In the genomic region with DNA sequence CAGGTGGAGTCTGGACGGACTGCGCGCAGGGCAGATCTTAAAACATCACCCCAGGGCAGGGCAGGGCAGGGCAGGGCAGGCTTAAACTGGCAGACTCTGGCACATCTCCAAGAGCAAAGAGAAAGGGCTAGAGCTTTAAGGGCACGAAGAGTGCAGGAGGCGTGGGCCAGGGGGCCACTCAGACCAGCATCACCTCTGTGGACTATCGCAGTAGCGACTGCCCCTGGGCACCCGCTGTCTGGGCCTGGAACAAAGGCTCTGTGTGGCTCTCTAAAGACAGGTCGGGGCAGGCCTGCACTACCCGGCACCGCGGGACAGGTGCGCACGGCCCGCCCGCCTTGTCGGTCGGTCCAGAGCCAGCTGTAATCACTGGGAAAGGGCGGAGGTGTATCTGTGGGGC, we compare ENCODE assay signal across 9 mouse cellular contexts.
DNase-seq lines count a peak whose midpoint lies in the region; ATAC-seq lines count a peak whose summit lies in the region.
"Had no signal": no experiment of that assay in that cellular context is flagged by ENCODE, and none has a peak within 500 bp of the region (broad histone marks: within the 10 kb centered on the region; RNA-seq: fewer than 3 reads in every experiment).

No protein-coding gene starts in this region.

- H3K9me3 ChIP-seq in midbrain, embryonic 10.5 days (replicated peaks) = no peaks in the 10 kb centered on the region
- no peaks in the 10 kb centered on the region for H3K9me3 ChIP-seq in midbrain, embryonic 11.5 days (ENCODE audit: control insufficient read depth, low read length)
- H3K9me3 ChIP-seq in limb, embryonic 13.5 days = no peaks in the 10 kb centered on the region
- H3K9me3 ChIP-seq in stomach, embryonic 16.5 days (replicated peaks; ENCODE audit: control insufficient read depth, low read length) = no peaks in the 10 kb centered on the region
- H3K9me3 ChIP-seq in neural tube, embryonic 15.5 days (replicated peaks) = no peaks in the 10 kb centered on the region

- WGBS in midbrain, embryonic 10.5 days = 92% methylated on average over 19 of the region's 19 CpGs
- 96% methylated on average over 19 of the region's 19 CpGs for WGBS in midbrain, embryonic 11.5 days
- 81% methylated on average over 19 of the region's 19 CpGs for WGBS in limb, embryonic 13.5 days
- WGBS in stomach, embryonic 16.5 days = 60% methylated on average over 19 of the region's 19 CpGs
- 88% methylated on average over 19 of the region's 19 CpGs for WGBS in neural tube, embryonic 15.5 days

- no peak overlapping the region for H3K4me2 ChIP-seq in midbrain, embryonic 11.5 days
- no peak overlapping the region for H3K4me2 ChIP-seq in limb, embryonic 13.5 days (replicated peaks)
- no peak overlapping the region for H3K4me2 ChIP-seq in stomach, embryonic 16.5 days (ENCODE audit: low read depth, low read length)
- no peak overlapping the region for H3K4me2 ChIP-seq in neural tube, embryonic 15.5 days

- H3K36me3 ChIP-seq in midbrain, embryonic 10.5 days = no peaks in the 10 kb centered on the region
- H3K36me3 ChIP-seq in midbrain, embryonic 11.5 days (ENCODE audit: control insufficient read depth, insufficient read depth, low read length) = no peaks in the 10 kb centered on the region
- H3K36me3 ChIP-seq in limb, embryonic 13.5 days = no peaks in the 10 kb centered on the region
- H3K36me3 ChIP-seq in stomach, embryonic 16.5 days (ENCODE audit: control insufficient read depth, insufficient read depth, low read length) = no peaks in the 10 kb centered on the region
- no peaks in the 10 kb centered on the region for H3K36me3 ChIP-seq in neural tube, embryonic 15.5 days

- H3K27ac ChIP-seq in midbrain, embryonic 10.5 days (replicated peaks) = peak overlapping the region; percentile 19; the same call in 1 of the 2 replicates
- no peak overlapping the region for H3K27ac ChIP-seq in midbrain, embryonic 11.5 days (ENCODE audit: low read depth, low read length)
- no peak overlapping the region for H3K27ac ChIP-seq in limb, embryonic 13.5 days
- peak overlapping the region; percentile 44; the same call in 1 of the 2 replicates for H3K27ac ChIP-seq in stomach, embryonic 16.5 days (ENCODE audit: low read length)
- no peak overlapping the region for H3K27ac ChIP-seq in neural tube, embryonic 15.5 days (replicated peaks)

- no peak for DNase-seq in midbrain, embryonic 10.5 days (ENCODE audit: low spot score)
- no peak for DNase-seq in midbrain, embryonic 11.5 days (ENCODE audit: low spot score, missing footprints)
- DNase-seq in heart, postnatal 10 days = peak; percentile 41 to 45
- no peak for DNase-seq in retina, embryonic 14.5 days (ENCODE audit: low spot score)
- DNase-seq: left cerebral cortex, postnatal 4 days; right cerebral cortex, postnatal 14 days had no signal

- no peak overlapping the region for H3K4me3 ChIP-seq in midbrain, embryonic 10.5 days
- H3K4me3 ChIP-seq in midbrain, embryonic 11.5 days (ENCODE audit: low read depth, low read length) = no peak overlapping the region
- no peak overlapping the region for H3K4me3 ChIP-seq in limb, embryonic 13.5 days
- H3K4me3 ChIP-seq in stomach, embryonic 16.5 days (replicated peaks; ENCODE audit: low read length) = no peak overlapping the region
- no peak overlapping the region for H3K4me3 ChIP-seq in neural tube, embryonic 15.5 days (replicated peaks)

- no peak for ATAC-seq in midbrain, embryonic 11.5 days (ENCODE audit: low FRiP score)
- 0 out of 2 replicates have a peak, but pooled peaks have one; percentile 34 for ATAC-seq in limb, embryonic 13.5 days (ENCODE audit: low FRiP score, low read depth)
- peak; percentile 78 for ATAC-seq in stomach, embryonic 16.5 days (ENCODE audit: insufficient read depth, low FRiP score)
- no peak for ATAC-seq in neural tube, embryonic 15.5 days (ENCODE audit: low FRiP score)

- no peak overlapping the region for H3K9ac ChIP-seq in midbrain, embryonic 11.5 days (ENCODE audit: low read length)
- no peak overlapping the region for H3K9ac ChIP-seq in limb, embryonic 13.5 days
- H3K9ac ChIP-seq in stomach, embryonic 16.5 days (ENCODE audit: low read length) = 0 out of 2 replicates have a peak overlapping the region, but pooled peaks have one; percentile 38
- H3K9ac ChIP-seq in neural tube, embryonic 15.5 days (replicated peaks) = no peak overlapping the region

- H3K4me1 ChIP-seq in midbrain, embryonic 10.5 days = peaks cover 29% of the 10 kb centered on the region
- H3K4me1 ChIP-seq in midbrain, embryonic 11.5 days (ENCODE audit: control insufficient read depth, insufficient read depth, low read length) = peaks cover 5% of the 10 kb centered on the region; the same call in 1 of the 2 replicates
- H3K4me1 ChIP-seq in limb, embryonic 13.5 days = peaks cover 42% of the 10 kb centered on the region
- H3K4me1 ChIP-seq in stomach, embryonic 16.5 days (ENCODE audit: control insufficient read depth, insufficient read depth, low read length) = peaks cover 10% of the 10 kb centered on the region; the same call in 1 of the 2 replicates
- peaks cover 27% of the 10 kb centered on the region for H3K4me1 ChIP-seq in neural tube, embryonic 15.5 days

- H3K27me3 ChIP-seq in midbrain, embryonic 10.5 days (ENCODE audit: low read depth, poor library complexity, severe bottlenecking) = no peaks in the 10 kb centered on the region
- H3K27me3 ChIP-seq in midbrain, embryonic 11.5 days (ENCODE audit: control insufficient read depth, insufficient read depth, low read length) = no peaks in the 10 kb centered on the region
- H3K27me3 ChIP-seq in limb, embryonic 13.5 days = no peaks in the 10 kb centered on the region
- no peaks in the 10 kb centered on the region for H3K27me3 ChIP-seq in stomach, embryonic 16.5 days (ENCODE audit: control insufficient read depth, insufficient read depth, low read length)
- H3K27me3 ChIP-seq in neural tube, embryonic 15.5 days (replicated peaks) = no peaks in the 10 kb centered on the region

- intact Hi-C loops in heart, postnatal 10 days (cut with DNase I) = no loop called here

Comparison
In these comparisons a context has a peak if more than half of its experiments do, and no peak if none do; other contexts are left out.
1. H3K27ac ChIP-seq: peak in midbrain, embryonic 10.5 days (single experiment) and stomach, embryonic 16.5 days (single experiment); none in midbrain, embryonic 11.5 days (single experiment), limb, embryonic 13.5 days (single experiment) and neural tube, embryonic 15.5 days (single experiment).
2. DNase-seq: peak in heart, postnatal 10 days (2 of 2); none in midbrain, embryonic 10.5 days (single experiment), midbrain, embryonic 11.5 days (single experiment) and retina, embryonic 14.5 days (single experiment).
3. ATAC-seq: peak in limb, embryonic 13.5 days (single experiment) and stomach, embryonic 16.5 days (single experiment); none in midbrain, embryonic 11.5 days (single experiment) and neural tube, embryonic 15.5 days (single experiment).